21 mouse cellular contexts compared by ENCODE assay signal in the genomic region with DNA sequence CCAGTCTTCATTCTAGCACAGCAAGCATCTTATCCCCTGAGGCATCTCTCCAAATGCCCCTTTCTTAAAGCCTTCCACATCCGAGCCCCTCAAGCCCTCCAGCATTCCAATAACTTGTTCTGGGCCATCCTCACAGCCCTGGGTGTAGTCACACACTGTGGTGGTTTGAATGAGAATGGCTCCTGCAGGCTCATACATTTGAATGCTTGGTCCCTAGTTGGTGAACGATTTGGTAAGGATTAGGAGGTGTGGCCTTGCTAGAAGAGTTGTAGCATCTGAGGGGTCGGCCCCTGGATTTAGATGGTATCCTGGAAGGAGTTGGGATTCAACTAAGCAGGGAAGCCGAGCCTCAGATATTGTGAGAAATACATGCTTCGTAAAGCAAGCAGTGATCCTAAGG. TPM values are rescaled to one million over a fixed set of nuclear protein-coding genes. Genes with fewer than 3 reads are reported as not detected.
"Had no signal": no experiment of that assay in that cellular context is flagged by ENCODE, and none has a peak within 500 bp of the region (broad histone marks: within the 10 kb centered on the region; RNA-seq: fewer than 3 reads in every experiment).

No protein-coding gene starts in this region.

- H3K4me3 ChIP-seq: lung, embryonic 15.5 days; megakaryocyte, embryonic 14.5 days; midbrain, embryonic 13.5 days; midbrain, embryonic 15.5 days; neural tube, embryonic 12.5 days; stomach, embryonic 15.5 days had no signal

- H3K9me3 ChIP-seq: lung, embryonic 15.5 days; midbrain, embryonic 13.5 days; midbrain, embryonic 15.5 days; neural tube, embryonic 12.5 days; stomach, embryonic 15.5 days had no signal

- H3K9ac ChIP-seq: liver, postnatal 0 days; lung, embryonic 15.5 days; midbrain, embryonic 13.5 days; midbrain, embryonic 15.5 days; neural tube, embryonic 12.5 days; stomach, embryonic 15.5 days had no signal

- H3K4me1 ChIP-seq: neural tube, embryonic 12.5 days had no signal

- DNase-seq: liver, postnatal 0 days; lung, adult 2 months; lung, postnatal 14 days; lung, postnatal 36 days; right cerebral cortex, postnatal 14 days; thymus, adult 2 months; thymus, postnatal 25 days; thymus, postnatal 4 days had no signal

- H3K27ac ChIP-seq: lung, embryonic 15.5 days; macrophage; midbrain, embryonic 13.5 days; midbrain, embryonic 15.5 days; neural tube, embryonic 12.5 days; stomach, embryonic 15.5 days; stomach, postnatal 0 days had no signal

- H3K4me2 ChIP-seq: lung, embryonic 15.5 days; midbrain, embryonic 11.5 days; midbrain, embryonic 13.5 days; midbrain, embryonic 15.5 days; neural tube, embryonic 12.5 days; stomach, embryonic 15.5 days had no signal

- ATAC-seq: liver, postnatal 0 days; lung, postnatal 0 days; midbrain, embryonic 13.5 days; midbrain, embryonic 15.5 days had no signal

- H3K36me3 ChIP-seq: lung, embryonic 15.5 days; midbrain, embryonic 13.5 days; midbrain, embryonic 15.5 days; neural tube, embryonic 12.5 days; stomach, embryonic 15.5 days had no signal

- H3K27me3 ChIP-seq: lung, embryonic 15.5 days; midbrain, embryonic 13.5 days; midbrain, embryonic 15.5 days; neural tube, embryonic 12.5 days; stomach, embryonic 15.5 days had no signal

RNA-seq across cellular contexts. Expression of gene Glrp1, which starts 42.0 kb away (rescaled TPM):
- polyA plus RNA-seq: midbrain, embryonic 11.5 days; midbrain, embryonic 13.5 days; midbrain, embryonic 15.5 days; neural tube, embryonic 12.5 days; neural tube, embryonic 14.5 days; spleen, adult 2 months; stomach, embryonic 15.5 days; stomach, postnatal 0 days; urinary bladder, adult 2 months had no signal
